Mouse (Mus musculus) megakaryocyte, embryonic 14.5 days (primary cell): ENCODE results near the gene Psma6.

Source experiments
- FLI1 ChIP-seq: IDR thresholded peaks from 2 replicates; pipeline ENCODE4 v1.6.1; 2012; ENCODE audit warnings: low read length, inconsistent platforms, mixed read lengths
- GATA1 ChIP-seq: IDR thresholded peaks from 3 replicates; pipeline ENCODE4 v1.6.1; 2012; ENCODE audit warnings: mixed read lengths, low read length, inconsistent platforms, borderline replicate concordance

- TF ChIP-seq GATA1 = no peak
- TF ChIP-seq FLI1 = no peak
Observed at GRCm38 (mm10) chr12:55432284-55432919, 48.4 kb downstream of the Psma6 start.
